ENCODE assay signal across 8 mouse cellular contexts in the genomic region with DNA sequence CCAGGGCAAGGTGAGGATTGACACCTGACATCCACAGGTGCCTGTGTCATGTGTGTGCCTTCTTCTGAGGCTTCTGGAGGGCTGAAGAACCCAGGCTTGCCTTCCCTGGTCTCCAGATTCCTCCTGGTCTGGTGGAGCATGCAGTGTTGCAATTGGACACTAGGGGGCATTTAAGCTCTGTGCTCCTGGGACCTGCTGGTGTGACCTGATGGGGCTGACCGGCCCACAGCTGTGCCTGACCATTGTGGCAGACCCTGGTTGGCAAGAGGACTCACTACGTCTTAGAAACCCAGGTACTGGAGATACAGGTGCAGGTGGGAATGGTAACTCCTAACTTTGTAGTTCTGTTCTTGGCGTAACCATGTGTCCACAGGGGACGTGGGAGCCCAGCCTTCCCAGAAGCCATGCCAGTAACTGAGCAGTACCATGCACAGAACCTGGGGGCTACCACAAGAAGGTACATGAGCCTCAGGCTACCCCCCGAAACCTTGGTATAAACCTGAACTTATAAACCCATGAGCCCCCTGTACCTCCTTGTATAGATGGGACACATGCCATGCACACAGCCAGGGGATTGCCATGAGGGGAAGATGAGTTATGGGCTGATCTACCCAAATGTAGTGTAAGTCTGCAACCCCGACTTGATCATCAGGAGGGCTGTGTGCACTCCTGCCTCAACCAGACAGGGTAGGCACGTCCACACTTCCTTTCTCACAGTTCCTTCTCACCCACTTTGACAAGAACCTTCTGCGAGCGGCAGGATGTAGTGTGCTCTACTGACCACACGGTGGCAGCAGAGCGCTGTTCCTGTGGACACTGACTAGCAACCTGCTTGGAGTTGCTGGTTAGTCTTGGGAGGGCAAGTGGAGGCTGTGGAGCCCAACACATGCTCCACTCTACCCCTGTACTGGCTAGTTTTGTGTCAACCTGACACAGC. TPM values are rescaled to one million over a fixed set of nuclear protein-coding genes. Genes with fewer than 3 reads are reported as not detected.
DNase-seq lines count a peak whose midpoint lies in the region; ATAC-seq and TF ChIP-seq lines count a peak whose summit lies in the region.

No protein-coding gene starts in this region.

- peak overlapping the region; percentile 39 for H3K4me2 ChIP-seq in CH12.LX (ENCODE audit: insufficient read depth, low read depth, poor library complexity, severe bottlenecking)

- H3K27me3 ChIP-seq in CH12.LX (replicated peaks): peaks cover 18% of the 10 kb centered on the region

- peak; percentile 92 for DNase-seq in CH12.LX (ENCODE audit: extremely low read depth)
- peak; percentile 86 for DNase-seq in brain, adult 2 months (ENCODE audit: low read depth, low spot score)
- DNase-seq in heart, postnatal 4 days: peak; percentile 75
- peak; percentile 61 for DNase-seq in layer of hippocampus, adult 9-10 months (ENCODE audit: low spot score)
- DNase-seq in lung, postnatal 25 days (ENCODE audit: low spot score): peak; percentile 67
- DNase-seq in ovary, postnatal 36 days (ENCODE audit: low spot score): peak; percentile 69
- DNase-seq in thymus, postnatal 25 days: peak; percentile 85

- H3K79me2 ChIP-seq in CH12.LX (replicated peaks; ENCODE audit: control insufficient read depth, extremely low read depth, insufficient read depth, poor library complexity, severe bottlenecking): no peaks in the 10 kb centered on the region

- no peaks in the 10 kb centered on the region for H3K9me3 ChIP-seq in CH12.LX (replicated peaks; ENCODE audit: low read length)

- H3K4me1 ChIP-seq in CH12.LX (ENCODE audit: control insufficient read depth in 1 of 2, insufficient read depth in 2 of 2): peaks cover 10 to 20% of the 10 kb centered on the region in 2 experiments

- no peak for TF ChIP-seq EP300 in CH12.LX (IDR thresholded peaks at IDR 0.05; ENCODE audit: low read length)

- in situ Hi-C loops in CH12.LX (cut with MboI; ENCODE audit: low pct_ligation_motif_present, low pct_unique_long_range_greater_than_20kb, low sequenced_read_pairs): loop anchor here (25.0 kb wide), 1 partner anchor 470 kb away; no protein-coding TSS in a partner anchor

- peak; percentile 56 for ATAC-seq in erythroblast, adult 5-6 weeks (replicated peaks; ENCODE audit: low FRiP score, poor library complexity, severe bottlenecking)

- H3K9ac ChIP-seq in CH12.LX (ENCODE audit: insufficient read depth, low read depth): no peak overlapping the region

- peak; percentile 92 to 96 for TF ChIP-seq CTCF in CH12.LX (conservative IDR thresholded peaks at IDR 0.05 in 1 of 2, IDR thresholded peaks at IDR 0.05 in 1 of 2; ENCODE audit: low read depth in 2 of 2, low read length in 2 of 2)

- no peaks in the 10 kb centered on the region for H3K36me3 ChIP-seq in CH12.LX (replicated peaks in 1 of 2; ENCODE audit: control insufficient read depth in 1 of 2, insufficient read depth in 1 of 2, low read length in 1 of 2)

- no peak for TF ChIP-seq POLR2A in CH12.LX (IDR thresholded peaks at IDR 0.05; ENCODE audit: low read depth, low read length)

- H3K27ac ChIP-seq in CH12.LX (ENCODE audit: insufficient read depth, low read depth): no peak overlapping the region

- dilution Hi-C loops in CH12.LX (cut with MboI; ENCODE audit: extremely low pct_ligation_motif_present, extremely low pct_unique_long_range_greater_than_20kb, low sequenced_read_pairs): no loop called here

- peak; percentile 84 for TF ChIP-seq RAD21 in CH12.LX (IDR thresholded peaks at IDR 0.05; ENCODE audit: low read depth, low read length)

- no peak overlapping the region for H3K4me3 ChIP-seq in CH12.LX (replicated peaks in 1 of 3; ENCODE audit: low read depth in 2 of 3, low read length in 2 of 3, poor library complexity in 1 of 3)

TF ChIP-seq in CH12.LX, 34 proteins besides CTCF, POLR2A, EP300 and RAD21:
- TF ChIP-seq MAFK (IDR thresholded peaks at IDR 0.05; ENCODE audit: insufficient replicate concordance, low read length) (no peak), NRF1 (IDR thresholded peaks at IDR 0.05; ENCODE audit: low read depth, low read length) (0 out of 2 replicates have a peak, but pooled peaks have one; percentile 4), SIN3A (IDR thresholded peaks at IDR 0.05; ENCODE audit: low read length) (no peak), ELF1 (IDR thresholded peaks at IDR 0.05; ENCODE audit: low read depth, low read length) (peak; percentile 46; the same call in 1 of the 2 replicates), USF2 (conservative IDR thresholded peaks at IDR 0.05; ENCODE audit: low read depth, low read length) (no peak), TBP (conservative IDR thresholded peaks at IDR 0.05; ENCODE audit: low read depth, low read length) (no peak), NELFE (IDR thresholded peaks at IDR 0.05; ENCODE audit: low read depth, low read length) (0 out of 2 replicates have a peak, but pooled peaks have one; percentile 13), MEF2A (IDR thresholded peaks at IDR 0.05; ENCODE audit: borderline replicate concordance, low read depth, low read length) (no peak), MXI1 (IDR thresholded peaks at IDR 0.05; ENCODE audit: low read depth, low read length) (peak; percentile 49; the same call in 1 of the 2 replicates), JUN (IDR thresholded peaks at IDR 0.05; ENCODE audit: insufficient read depth, low read depth, low read length) (no peak), JUND (conservative IDR thresholded peaks at IDR 0.05; ENCODE audit: low read depth, low read length) (no peak), MYC (IDR thresholded peaks at IDR 0.05; ENCODE audit: low read depth, low read length) (0 out of 2 replicates have a peak, but pooled peaks have one; percentile 27), SMC3 (IDR thresholded peaks at IDR 0.05; ENCODE audit: low read depth, low read length) (peak; percentile 78), POLR2AphosphoS2 (IDR thresholded peaks at IDR 0.05; ENCODE audit: low read depth, low read length) (no peak), USF1 (IDR thresholded peaks at IDR 0.05; ENCODE audit: low read depth, low read length) (no peak), CHD2 (IDR thresholded peaks at IDR 0.05; ENCODE audit: low read length) (no peak), TCF12 (IDR thresholded peaks at IDR 0.05; ENCODE audit: low read depth, low read length) (peak; percentile 39; the same call in 1 of the 2 replicates), PAX5 (IDR thresholded peaks at IDR 0.05; ENCODE audit: low read length) (no peak), MAX (IDR thresholded peaks at IDR 0.05; ENCODE audit: low read length) (peak; percentile 71; the same call in 1 of the 2 replicates), ZC3H11A (IDR thresholded peaks at IDR 0.05; ENCODE audit: low read depth, low read length) (no peak)

RNA-seq across cellular contexts. Expression of gene Tmem121, which starts 31.8 kb away (rescaled TPM):
- total RNA-seq in CH12.LX (2012; rRNA removed) (not detected in 2 replicates), CH12.LX (2014; rRNA removed) (not detected in 2 replicates)
- not detected in 2 replicates for polyA plus RNA-seq in CH12.LX (2012; ENCODE audit: insufficient read length, low read depth)
- total RNA-seq in erythroblast, adult 5-6 weeks (2015; ENCODE audit: low replicate concordance): not detected in 2 replicates
- 1.0 TPM in 1 of 2 replicates, not detected in the other for total RNA-seq in erythroblast, adult 5-6 weeks (2017; ENCODE audit: low replicate concordance)
- 1 to 10 TPM; 1.4 to 1.5 TPM for total RNA-seq in heart, postnatal 4 days (2021)
